Mouse (Mus musculus): ENCODE measurements around the gene Qrsl1. TPM values are rescaled to one million over a fixed set of nuclear protein-coding genes. Genes with fewer than 3 reads are reported as not detected.

The Qrsl1 gene
- polyA plus RNA-seq, 1 experiment from 2014 or later: 30.8 TPM

GRCm38 (mm10) chr10:43898276-43898675 is 3.3 kb downstream of the Qrsl1 start:
- Histone ChIP-seq H3K4me2 (ENCODE audit: low read depth, low read length) (no peak overlapping the region), H3K27ac (ENCODE audit: low read length) (no peak overlapping the region), H3K9me3 (replicated peaks; ENCODE audit: control insufficient read depth, low read length) (no peaks in the 10 kb centered on the region), H3K27me3 (ENCODE audit: control insufficient read depth, insufficient read depth, low read length) (no peaks in the 10 kb centered on the region), H3K9ac (ENCODE audit: low read length) (no peak overlapping the region), H3K36me3 (ENCODE audit: control insufficient read depth, insufficient read depth) (peaks cover 14% of the 10 kb centered on the region), H3K4me1 (ENCODE audit: control insufficient read depth, insufficient read depth, low read length) (peaks cover 6% of the 10 kb centered on the region), H3K4me3 (ENCODE audit: low read length) (no peak overlapping the region)
- WGBS: 82% methylated on average over 7 of the region's 7 CpGs
- no peak for ATAC-seq (replicated peaks; ENCODE audit: extremely low read depth, insufficient read depth, low FRiP score)

- Histone ChIP-seq H3K27ac (ENCODE audit: low read length) (no peak overlapping the region), H3K4me3 (ENCODE audit: low read length) (no peak overlapping the region), H3K9ac (ENCODE audit: low read length) (no peak overlapping the region), H3K27me3 (ENCODE audit: control insufficient read depth, insufficient read depth, low read length) (no peaks in the 10 kb centered on the region), H3K4me1 (ENCODE audit: control insufficient read depth, insufficient read depth, low read length) (no peaks in the 10 kb centered on the region), H3K4me2 (ENCODE audit: low read depth, low read length) (no peak overlapping the region), H3K9me3 (replicated peaks; ENCODE audit: control insufficient read depth, low read length) (no peaks in the 10 kb centered on the region), H3K36me3 (ENCODE audit: control insufficient read depth, insufficient read depth) (peaks cover 14% of the 10 kb centered on the region)
- ATAC-seq (replicated peaks; ENCODE audit: extremely low read depth, insufficient read depth, low FRiP score): no peak
- WGBS: 90% methylated on average over 8 of the region's 8 CpGs
These were observed 5.5 kb downstream of the Qrsl1 start for GRCm38 (mm10) chr10:43896065-43896464.

GRCm38 (mm10) chr10:43892971-43893370 is 8.6 kb downstream of the Qrsl1 start:
- H3K4me2 ChIP-seq (ENCODE audit: low read depth, low read length): no peak overlapping the region
- no peak for ATAC-seq (replicated peaks; ENCODE audit: extremely low read depth, insufficient read depth, low FRiP score)
- peaks cover 29% of the 10 kb centered on the region for H3K36me3 ChIP-seq (ENCODE audit: control insufficient read depth, insufficient read depth)
- no peaks in the 10 kb centered on the region for H3K4me1 ChIP-seq (ENCODE audit: control insufficient read depth, insufficient read depth, low read length)
- H3K27ac ChIP-seq (ENCODE audit: low read length): no peak overlapping the region
- H3K9me3 ChIP-seq (replicated peaks; ENCODE audit: control insufficient read depth, low read length): no peaks in the 10 kb centered on the region
- H3K9ac ChIP-seq (ENCODE audit: low read length): no peak overlapping the region
- H3K27me3 ChIP-seq (ENCODE audit: control insufficient read depth, insufficient read depth, low read length): no peaks in the 10 kb centered on the region
- H3K4me3 ChIP-seq (ENCODE audit: low read length): no peak overlapping the region
- 94% methylated on average over 4 of the region's 4 CpGs for WGBS

GRCm38 (mm10) chr10:43888976-43889375 is 12.6 kb downstream of the Qrsl1 start:
- H3K27ac ChIP-seq (ENCODE audit: low read length): no peak overlapping the region
- H3K4me1 ChIP-seq (ENCODE audit: control insufficient read depth, insufficient read depth, low read length): no peaks in the 10 kb centered on the region
- WGBS: 89% methylated on average over 16 of the region's 16 CpGs
- H3K9me3 ChIP-seq (replicated peaks; ENCODE audit: control insufficient read depth, low read length): no peaks in the 10 kb centered on the region
- H3K9ac ChIP-seq (ENCODE audit: low read length): no peak overlapping the region
- H3K36me3 ChIP-seq (ENCODE audit: control insufficient read depth, insufficient read depth): peaks cover 29% of the 10 kb centered on the region
- no peak overlapping the region for H3K4me2 ChIP-seq (ENCODE audit: low read depth, low read length)
- no peak for ATAC-seq (replicated peaks; ENCODE audit: extremely low read depth, insufficient read depth, low FRiP score)
- no peaks in the 10 kb centered on the region for H3K27me3 ChIP-seq (ENCODE audit: control insufficient read depth, insufficient read depth, low read length)
- no peak overlapping the region for H3K4me3 ChIP-seq (ENCODE audit: low read length)

GRCm38 (mm10) chr10:43887676-43888075 is 13.9 kb downstream of the Qrsl1 start:
- 89% methylated on average over 9 of the region's 9 CpGs for WGBS
- Histone ChIP-seq H3K9me3 (replicated peaks; ENCODE audit: control insufficient read depth, low read length) (no peaks in the 10 kb centered on the region), H3K4me2 (ENCODE audit: low read depth, low read length) (no peak overlapping the region), H3K4me3 (ENCODE audit: low read length) (no peak overlapping the region), H3K4me1 (ENCODE audit: control insufficient read depth, insufficient read depth, low read length) (no peaks in the 10 kb centered on the region), H3K27me3 (ENCODE audit: control insufficient read depth, insufficient read depth, low read length) (no peaks in the 10 kb centered on the region), H3K36me3 (ENCODE audit: control insufficient read depth, insufficient read depth) (peaks cover 27% of the 10 kb centered on the region), H3K27ac (ENCODE audit: low read length) (no peak overlapping the region), H3K9ac (ENCODE audit: low read length) (no peak overlapping the region)
- no peak for ATAC-seq (replicated peaks; ENCODE audit: extremely low read depth, insufficient read depth, low FRiP score)

GRCm38 (mm10) chr10:43871458-43871857 is 30.1 kb downstream of the Qrsl1 start:
- Histone ChIP-seq H3K4me2 (ENCODE audit: low read depth, low read length) (no peak overlapping the region), H3K4me1 (ENCODE audit: control insufficient read depth, insufficient read depth, low read length) (no peaks in the 10 kb centered on the region), H3K36me3 (ENCODE audit: control insufficient read depth, insufficient read depth) (peaks cover 7% of the 10 kb centered on the region), H3K9ac (ENCODE audit: low read length) (no peak overlapping the region), H3K4me3 (ENCODE audit: low read length) (no peak overlapping the region), H3K27me3 (ENCODE audit: control insufficient read depth, insufficient read depth, low read length) (no peaks in the 10 kb centered on the region), H3K27ac (ENCODE audit: low read length) (no peak overlapping the region), H3K9me3 (replicated peaks; ENCODE audit: control insufficient read depth, low read length) (no peaks in the 10 kb centered on the region)
- no peak for ATAC-seq (replicated peaks; ENCODE audit: extremely low read depth, insufficient read depth, low FRiP score)
- 96% methylated on average over 1 of the region's 1 CpGs for WGBS

- Histone ChIP-seq H3K4me3 (ENCODE audit: low read length) (no peak overlapping the region), H3K4me2 (ENCODE audit: low read depth, low read length) (no peak overlapping the region), H3K9me3 (replicated peaks; ENCODE audit: control insufficient read depth, low read length) (no peaks in the 10 kb centered on the region), H3K36me3 (ENCODE audit: control insufficient read depth, insufficient read depth) (peaks cover 5% of the 10 kb centered on the region), H3K27ac (ENCODE audit: low read length) (no peak overlapping the region), H3K4me1 (ENCODE audit: control insufficient read depth, insufficient read depth, low read length) (no peaks in the 10 kb centered on the region), H3K9ac (ENCODE audit: low read length) (no peak overlapping the region), H3K27me3 (ENCODE audit: control insufficient read depth, insufficient read depth, low read length) (no peaks in the 10 kb centered on the region)
- ATAC-seq (replicated peaks; ENCODE audit: extremely low read depth, insufficient read depth, low FRiP score): no peak
- WGBS: 69% methylated on average over 10 of the region's 10 CpGs
These were observed 30.8 kb downstream of the Qrsl1 start for GRCm38 (mm10) chr10:43870752-43871151.

GRCm38 (mm10) chr10:43856351-43856750 is 45.2 kb downstream of the Qrsl1 start:
- no peak for ATAC-seq (replicated peaks; ENCODE audit: extremely low read depth, insufficient read depth, low FRiP score)
- Histone ChIP-seq H3K9me3 (replicated peaks; ENCODE audit: control insufficient read depth, low read length) (peaks cover 2% of the 10 kb centered on the region; the same call in 1 of the 2 replicates), H3K27me3 (ENCODE audit: control insufficient read depth, insufficient read depth, low read length) (no peaks in the 10 kb centered on the region), H3K9ac (ENCODE audit: low read length) (no peak overlapping the region), H3K4me1 (ENCODE audit: control insufficient read depth, insufficient read depth, low read length) (no peaks in the 10 kb centered on the region), H3K36me3 (ENCODE audit: control insufficient read depth, insufficient read depth) (no peaks in the 10 kb centered on the region), H3K4me3 (ENCODE audit: low read length) (no peak overlapping the region), H3K27ac (ENCODE audit: low read length) (no peak overlapping the region), H3K4me2 (ENCODE audit: low read depth, low read length) (no peak overlapping the region)
- 62% methylated on average over 3 of the region's 3 CpGs for WGBS

- ATAC-seq (replicated peaks; ENCODE audit: extremely low read depth, insufficient read depth, low FRiP score): no peak
- Histone ChIP-seq H3K9ac (ENCODE audit: low read length) (no peak overlapping the region), H3K27ac (ENCODE audit: low read length) (no peak overlapping the region), H3K4me2 (ENCODE audit: low read depth, low read length) (no peak overlapping the region), H3K9me3 (replicated peaks; ENCODE audit: control insufficient read depth, low read length) (peaks cover 2% of the 10 kb centered on the region; the same call in 1 of the 2 replicates), H3K27me3 (ENCODE audit: control insufficient read depth, insufficient read depth, low read length) (no peaks in the 10 kb centered on the region), H3K4me3 (ENCODE audit: low read length) (no peak overlapping the region), H3K4me1 (ENCODE audit: control insufficient read depth, insufficient read depth, low read length) (no peaks in the 10 kb centered on the region), H3K36me3 (ENCODE audit: control insufficient read depth, insufficient read depth) (no peaks in the 10 kb centered on the region)
- 87% methylated on average over 9 of the region's 9 CpGs for WGBS
These were observed 45.6 kb downstream of the Qrsl1 start for GRCm38 (mm10) chr10:43855916-43856315.

- Histone ChIP-seq H3K4me2 (ENCODE audit: low read depth, low read length) (no peak overlapping the region), H3K27ac (ENCODE audit: low read length) (no peak overlapping the region), H3K4me1 (ENCODE audit: control insufficient read depth, insufficient read depth, low read length) (no peaks in the 10 kb centered on the region), H3K9me3 (replicated peaks; ENCODE audit: control insufficient read depth, low read length) (peaks cover 2% of the 10 kb centered on the region; the same call in 1 of the 2 replicates), H3K36me3 (ENCODE audit: control insufficient read depth, insufficient read depth) (no peaks in the 10 kb centered on the region), H3K4me3 (ENCODE audit: low read length) (no peak overlapping the region), H3K27me3 (ENCODE audit: control insufficient read depth, insufficient read depth, low read length) (no peaks in the 10 kb centered on the region), H3K9ac (ENCODE audit: low read length) (no peak overlapping the region)
- ATAC-seq (replicated peaks; ENCODE audit: extremely low read depth, insufficient read depth, low FRiP score): no peak
- 75% methylated on average over 5 of the region's 5 CpGs for whole genome bisulfite sequencing
These were observed 49.6 kb downstream of the Qrsl1 start for GRCm38 (mm10) chr10:43851898-43852297.
